Mouse (Mus musculus) kidney, postnatal 4 days (tissue): ENCODE measurements around the gene Fam229a.

Source experiments
- DNase-seq, 2 experiments: peaks; one replicate each; pipeline ENCODE4 v3.0.0; 2021; ENCODE audit warnings: mixed read lengths in 2 of 2

Fam229a gene

GRCm38 (mm10) chr4:129496631-129497030, 5.6 kb downstream of the Fam229a start:
- DNase-seq, result peak; percentile 54 to 70

- peak in 1 of 2 experiments; percentile 32 for DNase-seq
Measured at GRCm38 (mm10) chr4:129498941-129499340, 8.0 kb downstream of the Fam229a start.

- no peak for DNase-seq
Measured at GRCm38 (mm10) chr4:129500017-129500416, 9.0 kb downstream of the Fam229a start.

GRCm38 (mm10) chr4:129500607-129501566, 9.9 kb downstream of the Fam229a start:
- peak; percentile 95 to 96 for DNase-seq

- no peak for DNase-seq
Measured at GRCm38 (mm10) chr4:129502327-129502888, 11.4 kb downstream of the Fam229a start.

- DNase-seq, result peak in 1 of 2 experiments; percentile 36
Measured at GRCm38 (mm10) chr4:129502901-129503444, 12.0 kb downstream of the Fam229a start.

- no peak for DNase-seq
Measured at GRCm38 (mm10) chr4:129505511-129505910, 14.5 kb downstream of the Fam229a start.

GRCm38 (mm10) chr4:129507434-129508236, 16.6 kb downstream of the Fam229a start:
- DNase-seq, result no peak

- no peak for DNase-seq
Measured at GRCm38 (mm10) chr4:129508237-129508515, 17.2 kb downstream of the Fam229a start.

- no peak for DNase-seq
Measured at GRCm38 (mm10) chr4:129508834-129509600, 18.0 kb downstream of the Fam229a start.

- no peak for DNase-seq
Measured at GRCm38 (mm10) chr4:129509650-129510049, 18.7 kb downstream of the Fam229a start.

- DNase-seq, result no peak
Measured at GRCm38 (mm10) chr4:129510723-129511412, 19.9 kb downstream of the Fam229a start.

- no peak for DNase-seq
Measured at GRCm38 (mm10) chr4:129511413-129512096, 20.6 kb downstream of the Fam229a start.

GRCm38 (mm10) chr4:129513086-129513767, 22.2 kb downstream of the Fam229a start, which contains the start of gene Marcksl1:
Gene Marcksl1, plus strand, starts transcription at chr4:129513581.
- DNase-seq, result peak; percentile 96 to 97

- peak in 1 of 2 experiments; percentile 41 for DNase-seq
Measured at GRCm38 (mm10) chr4:129513891-129514290, 22.9 kb downstream of the Fam229a start.

- DNase-seq, result peak; percentile 85 to 89
Measured at GRCm38 (mm10) chr4:129514300-129514898, 23.4 kb downstream of the Fam229a start.

GRCm38 (mm10) chr4:129516925-129517324, 25.9 kb downstream of the Fam229a start:
- DNase-seq, result peak; percentile 63 to 75

GRCm38 (mm10) chr4:129518519-129518918, 27.5 kb downstream of the Fam229a start:
- DNase-seq, result no peak

GRCm38 (mm10) chr4:129525338-129525737, 34.3 kb downstream of the Fam229a start:
- DNase-seq, result no peak

- DNase-seq, result no peak
Measured at GRCm38 (mm10) chr4:129525889-129526288, 34.9 kb downstream of the Fam229a start.
